Mouse (Mus musculus) left cerebral cortex, postnatal 36 days (tissue): ENCODE data around the gene Nup188. TPM values are rescaled to one million over a fixed set of nuclear protein-coding genes. Genes with fewer than 3 reads are reported as not detected.
A peak's percentile ranks its signal among the peaks of the same experiment; 100 is the strongest.

Source experiments
- DNase-seq, 2 experiments: peaks; one replicate each; pipeline ENCODE4 v3.0.0; 2021 to 2022; ENCODE audit warnings: low spot score in 2 of 2, mixed read lengths in 1 of 2
- intact Hi-C: fragments of 180-260 bp; cut with DNase I; formaldehyde crosslinking; loops from one replicate; pipeline ENCODE4 v1.15.1; 2025
- total RNA-seq, 2 experiments: library from RNA; stranded (reverse); gene quantifications; 2 replicates each; pipeline ENCODE4 v1.2.3; 2021

Nup188 gene
- total RNA-seq, 2 experiments from 2014 or later: 17.7 to 26.0 TPM

DNA sequence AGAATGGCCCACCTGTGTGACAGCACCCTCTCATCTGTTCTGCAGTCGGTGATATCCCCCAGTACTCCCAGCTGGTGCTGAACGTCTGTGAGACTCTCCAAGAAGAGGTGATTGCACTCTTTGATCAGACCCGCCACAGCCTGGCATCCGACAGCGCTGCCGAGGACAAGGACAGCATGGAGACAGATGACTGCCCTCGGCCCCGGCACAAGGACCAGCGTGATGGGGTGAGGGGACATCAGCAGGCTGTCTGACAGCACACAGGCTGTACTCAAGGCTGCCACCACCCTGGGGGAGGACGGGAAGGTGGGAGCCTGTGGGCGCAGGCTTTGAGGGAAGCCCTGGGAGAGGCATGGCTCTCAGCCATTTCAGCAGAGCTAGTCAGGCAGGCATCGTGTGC lies 51.0 kb downstream of the Nup188 start:
- DNase-seq: no peak
- intact Hi-C loops: no loop called here

DNA sequence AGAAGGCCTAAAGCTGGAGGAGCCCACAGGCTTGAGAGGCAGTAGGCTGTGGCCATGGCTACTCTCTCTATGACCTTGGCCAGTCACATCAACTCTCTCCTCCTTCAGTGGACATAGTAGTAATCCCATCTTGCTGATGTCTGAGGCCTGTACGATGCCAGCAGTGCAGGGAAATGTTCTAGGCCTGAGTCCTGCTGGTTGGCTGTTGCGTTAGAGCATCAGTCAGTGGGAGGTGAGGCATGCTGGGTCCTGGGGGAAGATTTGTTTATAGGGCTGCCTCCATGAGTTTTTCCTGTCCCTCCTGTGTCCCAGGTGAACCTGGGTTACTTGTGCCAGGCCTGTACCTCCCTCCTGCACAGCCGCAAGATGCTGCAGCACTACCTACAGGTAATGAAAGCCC lies 55.9 kb downstream of the Nup188 start:
- no peak for DNase-seq
- intact Hi-C loops: no loop called here

DNA sequence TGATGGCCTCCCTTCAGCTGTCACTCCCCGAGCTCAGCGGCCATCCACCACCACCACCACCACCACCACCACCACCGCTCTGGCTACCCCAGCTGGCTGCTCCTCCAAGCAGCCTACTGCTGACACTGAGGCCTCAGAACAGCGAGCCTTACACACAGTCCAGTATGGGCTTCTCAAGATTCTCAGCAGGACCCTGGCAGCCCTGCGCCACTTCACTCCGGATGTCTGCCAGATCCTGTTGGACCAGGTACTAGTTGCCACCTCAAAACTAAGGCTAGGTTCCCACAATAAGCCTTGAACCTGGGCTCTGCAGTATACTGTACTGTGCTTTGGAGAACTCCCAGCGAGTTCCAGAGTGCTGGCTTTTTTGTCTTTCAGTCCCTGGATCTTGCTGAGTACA lies 56.3 kb downstream of the Nup188 start:
- no peak for DNase-seq
- intact Hi-C loops: no loop called here

GRCm38 (mm10) chr2:30343601-30344137 lies 57.5 kb downstream of the Nup188 start:
- intact Hi-C loops: no loop called here
- DNase-seq: no peak

DNA sequence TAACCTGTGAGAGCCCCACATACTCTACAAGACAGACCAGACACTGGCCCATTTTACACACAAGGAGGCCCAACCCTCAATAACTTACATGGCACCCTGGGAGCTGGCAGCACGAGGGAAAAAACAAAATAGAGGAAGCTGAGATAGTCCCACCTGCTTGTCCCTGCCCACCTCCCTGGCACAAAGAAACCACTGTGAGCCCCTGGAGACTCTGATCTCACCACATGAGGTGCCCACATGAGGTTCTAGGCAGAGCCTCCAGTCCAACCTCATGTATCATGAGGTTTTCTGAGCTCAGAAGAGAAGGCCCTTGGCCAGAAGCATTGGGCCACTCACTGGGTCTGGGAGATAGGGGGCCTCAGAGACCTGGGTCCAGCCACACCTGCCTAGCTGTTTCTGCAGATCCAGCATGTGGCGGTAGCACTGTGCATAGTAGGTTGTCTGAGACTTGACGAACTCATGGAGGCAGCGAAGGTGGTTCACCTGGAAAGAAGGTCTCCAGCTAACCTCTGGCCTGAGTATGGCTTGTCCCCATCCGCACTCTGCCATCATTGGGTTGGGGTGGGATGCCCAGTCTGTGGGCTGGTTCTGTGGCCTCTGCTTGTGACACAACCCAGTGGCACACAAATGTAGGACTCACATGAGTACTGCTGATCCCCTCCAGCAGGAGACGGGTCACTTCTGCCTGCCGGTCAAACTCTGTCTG lies 59.9 kb downstream of the Nup188 start:
- intact Hi-C loops: no loop called here
- DNase-seq: no peak

GRCm38 (mm10) chr2:30349196-30349595 lies 63.0 kb downstream of the Nup188 start:
- intact Hi-C loops: no loop called here
- DNase-seq: no peak

DNA sequence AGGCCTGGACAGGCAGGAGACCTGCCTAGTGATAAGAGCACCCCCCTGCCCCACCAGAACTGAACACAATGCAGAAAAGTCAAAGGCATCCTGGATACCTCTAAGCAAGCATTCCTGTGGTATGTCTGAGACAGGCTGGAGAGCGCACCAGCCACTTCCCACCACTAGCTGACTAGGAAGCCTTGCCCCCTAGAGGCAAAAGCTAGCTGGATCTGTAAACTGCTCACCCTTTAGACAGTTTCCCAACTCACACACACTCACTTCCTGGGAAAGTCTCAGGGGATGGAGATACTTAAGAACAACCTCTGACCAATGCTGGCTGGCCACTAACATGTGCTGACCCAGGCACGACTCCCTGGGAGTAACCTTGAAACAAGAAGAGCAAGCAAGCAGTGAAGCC lies 65.0 kb downstream of the Nup188 start:
- intact Hi-C loops: no loop called here
- DNase-seq: no peak

- no peak for DNase-seq
- intact Hi-C loops: no loop called here
Observed at GRCm38 (mm10) chr2:30355861-30356260, 69.7 kb downstream of the Nup188 start.

DNA sequence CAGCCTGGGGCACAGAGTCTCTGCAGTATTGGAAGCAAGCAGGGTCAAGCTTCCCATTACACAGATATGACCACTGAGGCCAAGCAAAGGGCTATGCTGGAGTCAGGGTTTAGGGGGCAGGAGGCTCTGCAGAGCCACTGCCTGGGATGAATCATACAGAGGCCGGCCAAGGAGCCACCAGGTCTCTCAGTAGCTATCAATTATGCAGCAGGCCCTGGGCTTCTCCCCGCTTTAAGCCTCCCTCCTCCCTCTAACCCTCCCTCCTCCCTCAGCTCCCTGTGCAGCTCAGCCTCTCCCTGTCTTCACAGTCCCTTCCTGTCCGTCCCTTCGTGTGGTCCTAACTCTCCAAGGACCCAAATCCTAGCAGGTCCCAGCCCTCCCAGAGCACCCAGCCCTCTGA lies 70.1 kb downstream of the Nup188 start:
- intact Hi-C loops: no loop called here
- DNase-seq: no peak

GRCm38 (mm10) chr2:30356906-30357305 lies 70.7 kb downstream of the Nup188 start:
- intact Hi-C loops: no loop called here
- no peak for DNase-seq

DNA sequence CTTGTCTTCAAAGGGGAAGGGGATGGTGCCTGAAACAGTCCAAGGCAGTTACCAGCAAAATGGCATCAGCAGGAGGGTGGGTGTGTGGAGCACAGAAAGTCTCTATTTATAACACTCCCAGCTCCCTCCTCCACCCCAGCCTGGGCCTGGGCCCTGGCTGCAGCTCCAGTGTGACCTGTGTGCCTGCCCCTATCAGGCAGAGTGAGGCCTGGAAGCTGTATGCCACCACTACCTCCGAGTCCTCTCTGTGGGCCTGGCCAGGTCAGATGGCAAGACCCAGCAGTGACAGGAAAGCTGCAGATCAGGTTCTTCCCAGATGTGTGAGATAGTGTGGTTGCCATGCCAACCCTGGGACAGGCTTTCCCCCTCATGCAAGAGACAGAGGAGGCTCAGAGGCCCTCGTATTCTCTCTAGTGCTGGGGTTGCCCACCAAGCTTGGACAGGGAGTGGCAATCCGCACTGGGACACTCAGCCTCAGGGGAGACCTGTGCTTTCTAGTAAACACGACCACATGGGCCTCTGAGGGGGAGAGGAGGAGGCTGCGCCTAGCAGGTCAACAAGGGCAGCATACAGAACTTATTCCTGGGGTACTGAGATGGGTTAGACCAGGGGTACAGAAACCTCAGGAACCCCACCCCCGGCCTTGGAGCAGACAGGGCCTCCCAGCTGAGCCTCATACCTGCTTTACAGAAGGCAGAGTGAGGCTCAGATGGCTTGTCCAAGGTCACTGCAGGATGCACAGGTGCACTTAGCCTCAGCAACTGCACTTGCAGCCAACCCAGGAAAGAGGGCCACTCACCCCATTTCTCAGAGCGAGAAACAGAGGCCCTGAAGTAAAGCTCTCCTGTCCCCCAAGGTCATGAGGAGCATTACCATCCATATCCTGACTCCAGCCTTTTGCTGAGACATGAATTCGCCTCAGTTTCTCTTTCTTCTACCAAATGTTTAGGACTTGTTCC lies 71.6 kb downstream of the Nup188 start:
- intact Hi-C loops: no loop called here
- DNase-seq: peak in 1 of 2 experiments; percentile 42

DNA sequence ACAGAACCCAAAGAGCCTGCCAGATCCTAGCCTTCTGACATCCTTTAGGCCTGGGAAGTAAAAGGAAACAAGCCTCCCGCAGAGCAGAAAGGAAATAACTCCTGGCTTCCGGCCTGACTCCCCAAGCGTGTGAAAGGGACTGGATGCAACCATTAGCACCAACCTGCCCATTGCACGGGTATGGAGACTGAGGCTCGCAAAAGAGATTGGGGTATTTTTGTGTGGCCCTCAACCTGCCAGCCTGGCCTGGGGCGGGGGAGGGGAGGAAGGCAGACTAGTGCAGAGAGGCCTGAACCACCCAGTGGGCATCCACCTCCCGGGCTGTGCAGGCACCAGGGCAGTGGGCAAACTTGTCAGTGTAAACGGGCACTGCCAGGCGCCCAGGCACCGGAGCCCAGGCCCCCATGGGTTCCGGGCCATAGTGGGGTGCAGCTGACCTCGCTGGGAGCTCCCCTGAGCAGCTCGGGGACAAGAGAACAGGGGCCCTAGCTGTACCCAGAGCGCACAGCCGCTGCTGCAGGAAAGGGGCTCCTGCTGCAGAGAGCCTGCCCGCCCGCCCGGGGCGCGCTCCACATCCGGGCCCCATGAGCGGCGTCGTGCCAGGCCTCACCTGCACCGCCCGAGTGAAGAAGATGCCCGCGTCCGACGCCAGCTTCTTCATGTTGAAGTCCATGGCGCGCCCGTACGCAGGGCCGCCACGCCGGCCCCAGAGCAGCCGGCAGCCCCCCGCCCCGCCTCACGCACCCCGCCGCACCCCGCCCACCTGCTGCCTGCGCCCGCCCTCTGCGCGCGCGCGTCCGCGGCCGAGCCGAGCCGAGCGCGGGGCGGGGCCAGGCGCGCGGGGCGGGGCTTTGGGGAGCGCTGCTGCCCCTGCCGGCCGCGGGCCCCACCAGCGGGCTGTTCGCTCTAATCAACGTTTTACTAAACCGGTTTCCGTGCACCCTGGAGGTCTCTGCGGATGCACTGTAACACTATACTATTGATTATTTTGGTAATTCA lies 72.6 kb downstream of the Nup188 start, which contains the start of gene Sh3glb2:
Gene Sh3glb2, minus strand, starts transcription at position 805 of the 999 bp plus-strand sequence.
- peak; percentile 74 to 86 for DNase-seq
- intact Hi-C loops: no loop called here

- intact Hi-C loops: no loop called here
- DNase-seq: no peak
Observed at GRCm38 (mm10) chr2:30360626-30361025, 74.4 kb downstream of the Nup188 start.

DNA sequence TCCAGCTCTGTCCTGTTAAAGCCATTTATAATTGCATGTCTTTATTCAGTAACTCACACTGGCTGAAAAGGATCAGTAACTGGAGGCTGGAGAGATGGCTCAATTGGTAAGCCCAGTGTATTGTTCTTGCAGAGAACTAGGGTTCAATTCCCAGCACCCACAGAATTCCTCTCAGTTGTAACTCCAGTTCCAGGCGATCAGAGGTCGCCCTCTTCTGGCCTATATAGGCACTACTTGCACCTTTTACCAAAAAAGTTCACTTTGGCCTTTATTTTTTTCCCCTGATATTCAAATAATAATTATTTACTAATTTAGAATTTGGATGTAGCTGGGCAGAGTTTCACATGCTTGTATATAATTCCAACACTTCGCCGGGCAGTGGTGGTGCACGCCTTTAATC lies 76.7 kb downstream of the Nup188 start:
- intact Hi-C loops: no loop called here
- DNase-seq: no peak

DNA sequence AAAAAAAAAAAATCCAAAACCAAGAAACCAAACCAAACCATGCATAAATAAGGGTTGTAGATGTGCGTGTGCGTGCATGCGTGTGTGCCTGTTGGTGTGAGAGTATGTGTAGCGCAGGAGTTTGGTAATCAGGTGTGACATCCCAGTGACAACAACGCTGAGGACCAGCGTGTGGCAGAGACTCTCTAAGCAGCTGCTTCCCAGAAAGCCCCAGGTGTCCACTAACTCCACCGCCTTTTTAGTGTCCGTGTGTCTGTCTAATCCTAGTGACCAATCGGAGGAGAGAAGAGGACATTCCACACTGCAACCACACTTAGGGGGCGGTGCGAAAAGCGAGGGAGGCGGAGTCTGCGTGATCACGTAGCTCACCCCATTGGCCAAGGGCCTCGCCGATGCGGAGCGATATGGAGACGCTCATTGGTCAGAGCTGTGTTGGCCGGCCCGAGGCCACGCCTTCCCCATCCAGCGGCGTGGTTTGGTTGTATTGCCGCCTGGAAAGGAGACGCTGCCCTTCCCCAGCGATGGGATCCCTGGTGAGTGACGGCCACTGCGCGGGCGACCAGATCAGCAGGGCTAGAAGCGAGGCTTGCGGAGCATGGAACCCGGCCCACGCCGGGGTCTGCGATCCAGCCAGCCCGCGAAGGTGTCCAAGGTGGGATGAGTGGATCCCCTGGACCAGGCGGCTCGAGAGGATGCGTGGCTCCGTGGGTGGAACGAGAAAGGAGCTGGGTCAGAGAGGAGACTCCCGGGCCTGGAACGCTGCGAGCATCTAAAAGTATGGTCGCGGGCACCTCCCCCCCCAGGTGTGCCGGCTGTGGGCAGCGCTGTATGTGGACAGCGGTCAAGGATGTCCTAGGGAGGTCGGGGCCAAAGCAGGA lies 77.8 kb downstream of the Nup188 start, which contains the start of gene Miga2:
Gene Miga2, plus strand, starts transcription at position 461 of the 878 bp plus-strand sequence.
- peak; percentile 98 to 99 for DNase-seq
- intact Hi-C loops: no loop called here

GRCm38 (mm10) chr2:30365281-30366069 lies 79.3 kb downstream of the Nup188 start:
- intact Hi-C loops: no loop called here
- DNase-seq: no peak

GRCm38 (mm10) chr2:30366203-30366602 lies 80.0 kb downstream of the Nup188 start:
- intact Hi-C loops: no loop called here

GRCm38 (mm10) chr2:30371544-30371943 lies 85.3 kb downstream of the Nup188 start:
- intact Hi-C loops: no loop called here
- DNase-seq: no peak

More at GRCm38 (mm10) chr2:30366203-30366602, 80.0 kb downstream of the Nup188 start:
- no peak for DNase-seq
